Mouse (Mus musculus) erythroblast, embryonic 14.5 days (primary cell): ENCODE results near the gene Rgs16.

Source experiments
- GATA1 ChIP-seq: IDR thresholded peaks from 2 replicates; pipeline ENCODE4 v1.6.1; 2012; ENCODE audit warnings: low read length, inconsistent platforms, mixed read lengths
- TAL1 ChIP-seq: IDR thresholded peaks from 3 replicates; pipeline ENCODE4 v1.6.1; 2012; ENCODE audit warnings: low read length, inconsistent platforms, mixed read lengths

- no peak for TF ChIP-seq TAL1
- TF ChIP-seq GATA1 = no peak
These were observed 44.8 kb upstream of the Rgs16 start for GRCm38 (mm10) chr1:153695398-153695797.
